8 mouse cellular contexts compared by ENCODE assay signal in genomic region chr7:45413113-45413863, GRCm38 (mm10). TPM values are rescaled to one million over a fixed set of nuclear protein-coding genes. Genes with fewer than 3 reads are reported as not detected.
DNase-seq lines count a peak whose midpoint lies in the region; ATAC-seq and TF ChIP-seq lines count a peak whose summit lies in the region.

Ntf5 (plus strand) TSS chr7:45413695.

- H3K79me2 ChIP-seq in liver, adult 2 months (ENCODE audit: control insufficient read depth, insufficient read depth, low read length): no peaks in the 10 kb centered on the region

- intact Hi-C loops in gastrocnemius, adult 2 months (cut with DNase I): no loop called here
- intact Hi-C loops in gastrocnemius, postnatal 36 days (cut with DNase I): no loop called here

- 2% methylated on average over 44 of the region's 45 CpGs for WGBS in heart, postnatal 0 days
- WGBS in liver, adult 2 months: 6% methylated on average over 45 of the region's 45 CpGs

- H3K4me2 ChIP-seq in heart, postnatal 0 days (ENCODE audit: low read depth, low read length): peak within 1 kb of the TSS; percentile 92

- POLR2A ChIA-PET in Patski (lab: Charles Lee): interaction anchor here (0.7 kb wide), 1 partner anchor 303 kb away, joined by 3 read pairs; no protein-coding TSS in a partner anchor

- H3K9me3 ChIP-seq in heart, postnatal 0 days (replicated peaks; ENCODE audit: control insufficient read depth, low read length): no peaks in the 10 kb centered on the region

- no peak for TF ChIP-seq EP300 in heart, postnatal 0 days (IDR thresholded peaks at IDR 0.05; ENCODE audit: low read depth)

- peak; percentile 74 for DNase-seq in gastrocnemius, adult 2 months
- DNase-seq in gastrocnemius, postnatal 36 days: no peak
- no peak for DNase-seq in Patski (ENCODE audit: low read depth, low spot score)
- no peak for DNase-seq in heart, postnatal 0 days (ENCODE audit: low spot score)
- DNase-seq in liver, adult 2 months (ENCODE audit: extremely low read depth, low read depth, low spot score): no peak
- DNase-seq in neural tube, embryonic 10.5 days (ENCODE audit: extremely low spot score, low spot score): peak; percentile 55
- no peak for DNase-seq in cerebellum, postnatal 14 days
- DNase-seq in right cerebral cortex, adult 18-20 months: no peak

- H3K27ac ChIP-seq in gastrocnemius, adult 2 months: peak within 1 kb of the TSS; percentile 98
- no peak within 1 kb of the TSS for H3K27ac ChIP-seq in heart, postnatal 0 days (ENCODE audit: low read depth)
- no peak within 1 kb of the TSS for H3K27ac ChIP-seq in liver, adult 2 months (replicated peaks; ENCODE audit: insufficient read depth, low read depth, low read length)

- peak within 1 kb of the TSS; percentile 74 for H3K4me3 ChIP-seq in gastrocnemius, adult 2 months
- H3K4me3 ChIP-seq in heart, postnatal 0 days (ENCODE audit: low read depth, low read length): peak within 1 kb of the TSS; percentile 56
- peak within 1 kb of the TSS; percentile 41; the same call in 1 of the 2 replicates for H3K4me3 ChIP-seq in liver, adult 2 months (ENCODE audit: insufficient read depth, low read depth, low read length)

- no peaks in the 10 kb centered on the region for H3K36me3 ChIP-seq in heart, postnatal 0 days (replicated peaks; ENCODE audit: control insufficient read depth, insufficient read depth, low read length)
- H3K36me3 ChIP-seq in liver, adult 2 months (ENCODE audit: control insufficient read depth, insufficient read depth, low read length): no peaks in the 10 kb centered on the region

- CTCF ChIA-PET in Patski (lab: Charles Lee): interaction anchor here (0.6 kb wide), 1 partner anchor 12 kb away, joined by 3 read pairs; no protein-coding TSS in a partner anchor

- H3K27me3 ChIP-seq in Patski: peaks cover 22% of the 10 kb centered on the region
- H3K27me3 ChIP-seq in heart, postnatal 0 days (ENCODE audit: control insufficient read depth, insufficient read depth, low read length): peaks cover 91% of the 10 kb centered on the region
- H3K27me3 ChIP-seq in liver, adult 2 months (ENCODE audit: control insufficient read depth, insufficient read depth, low read length): peaks cover 17% of the 10 kb centered on the region; the same call in 1 of the 2 replicates

- no peak for TF ChIP-seq POLR2A in liver, adult 2 months (IDR thresholded peaks at IDR 0.05; ENCODE audit: extremely low read depth, insufficient read depth, low read length)

- in situ Hi-C loops in Patski (cut with MboI; ENCODE audit: low pct_unique_long_range_greater_than_20kb): no loop called here

- TF ChIP-seq CTCF in gastrocnemius, adult 2 months (IDR thresholded peaks at IDR 0.05): no peak
- no peak for TF ChIP-seq CTCF in Patski (IDR thresholded peaks at IDR 0.05)
- no peak for TF ChIP-seq CTCF in heart, postnatal 0 days (IDR thresholded peaks at IDR 0.05; ENCODE audit: low read depth)
- TF ChIP-seq CTCF in liver, adult 2 months (IDR thresholded peaks at IDR 0.05; ENCODE audit: low read depth, low read length): no peak

- no peak within 1 kb of the TSS; the same call in 1 of the 2 replicates for H3K9ac ChIP-seq in heart, postnatal 0 days (replicated peaks; ENCODE audit: low read depth, low read length)
- peak within 1 kb of the TSS; percentile 58 for H3K9ac ChIP-seq in liver, adult 2 months (ENCODE audit: low read depth, low read length)

- peaks cover 12% of the 10 kb centered on the region; the same call in 1 of the 2 replicates for H3K4me1 ChIP-seq in heart, postnatal 0 days (ENCODE audit: control insufficient read depth, insufficient read depth)
- no peaks in the 10 kb centered on the region for H3K4me1 ChIP-seq in liver, adult 2 months (ENCODE audit: control insufficient read depth, insufficient read depth, low read length)

- peak; percentile 22 for ATAC-seq in Patski
- ATAC-seq in heart, postnatal 0 days (ENCODE audit: insufficient read depth, low read depth): peak; percentile 30

RNA-seq across cellular contexts. Expression of gene Ntf5, which starts in this region (rescaled TPM):
- 1 to 10 TPM; 3.6 to 4.9 TPM for total RNA-seq in gastrocnemius, adult 2 months (2021)
- total RNA-seq in gastrocnemius, postnatal 36 days (2021): 1 to 10 TPM; 3.4 to 5.5 TPM
- 3.0 TPM for polyA plus RNA-seq in Patski (2021)
- 2.2 TPM in 1 of 2 replicates, not detected in the other for total RNA-seq in heart, postnatal 0 days (2014; rRNA removed; ENCODE audit: low replicate concordance)
- polyA plus RNA-seq in heart, postnatal 0 days (2015; fragmentation: Nextera tagmentation; extraction: Ambion mirVana): 0.15 and 0.21 TPM in 2 replicates
- total RNA-seq in liver, adult 2 months (2014; rRNA removed): 0.13 TPM in 1 of 2 replicates, not detected in the other
- polyA plus RNA-seq in liver, adult 2 months (2012; rRNA removed): 0.04 TPM in 1 of 2 replicates, not detected in the other

Comparison
In these comparisons a context has a peak if more than half of its experiments do, and no peak if none do; other contexts are left out.
1. DNase-seq: peak in gastrocnemius, adult 2 months (single experiment) and neural tube, embryonic 10.5 days (single experiment); none in gastrocnemius, postnatal 36 days (0 of 2), Patski (single experiment), heart, postnatal 0 days (single experiment), liver, adult 2 months (single experiment), cerebellum, postnatal 14 days (0 of 2) and right cerebral cortex, adult 18-20 months (single experiment).
2. Peak in every context shown above with its lines, with median percentiles within 50 percentile points of each other: H3K4me3 ChIP-seq.